Mouse (Mus musculus) kidney, embryonic 15.5 days (tissue): ENCODE results near the gene Nrp2. TPM values are rescaled to one million over a fixed set of nuclear protein-coding genes. Genes with fewer than 3 reads are reported as not detected.

Experiments
- ATAC-seq: fragments of 200-750 bp; cut with Nextera tagmentation; replicated peaks from 2 replicates; pipeline ENCODE4 v1.8.0; 2017; ENCODE audit warnings: moderate TSS enrichment; ENCODE audit not compliant: low FRiP score
- H3K27ac ChIP-seq: fragments of 300-500 bp; sonication (generic); 2 replicates; pipeline ENCODE4 v1.5.1; 2015; ENCODE audit warnings: mild to moderate bottlenecking, inconsistent platforms
- H3K27me3 ChIP-seq: fragments of 300-500 bp; sonication (generic); 2 replicates; pipeline ENCODE4 v1.6.1; 2015; ENCODE audit warnings: inconsistent platforms
- H3K36me3 ChIP-seq: fragments of 300-500 bp; sonication (generic); 2 replicates; pipeline ENCODE4 v1.6.1; 2015; ENCODE audit warnings: inconsistent platforms
- H3K4me1 ChIP-seq: fragments of 300-500 bp; sonication (generic); 2 replicates; pipeline ENCODE4 v1.6.1; 2015; ENCODE audit warnings: inconsistent platforms
- H3K4me2 ChIP-seq: fragments of 300-500 bp; sonication (generic); 2 replicates; pipeline ENCODE4 v1.6.1; 2015; ENCODE audit warnings: moderate library complexity, mild to moderate bottlenecking, inconsistent platforms
- H3K4me3 ChIP-seq: fragments of 300-500 bp; sonication (generic); replicated peaks from 2 replicates; pipeline ENCODE4 v1.5.1; 2015; ENCODE audit warnings: mild to moderate bottlenecking, inconsistent platforms
- H3K9ac ChIP-seq: fragments of 300-500 bp; sonication (generic); 2 replicates; pipeline ENCODE4 v1.6.1; 2015; ENCODE audit warnings: mild to moderate bottlenecking, inconsistent platforms
- H3K9me3 ChIP-seq: fragments of 300-500 bp; sonication (generic); replicated peaks from 2 replicates; pipeline ENCODE4 v1.6.1; 2016; ENCODE audit warnings: inconsistent platforms
- WGBS: fragments of 180-500 bp; shearing (Covaris S2); methylation state at CpG from one replicate; pipeline ENCODE4 v1.1.7; 2015; ENCODE audit warnings: mixed read lengths; 5-methylcytosine and 5-hydroxymethylcytosine counted together
- polyA plus RNA-seq: library from polyadenylated mRNA; unstranded; fragments of >200 nt; fragmentation: Nextera tagmentation; extraction: Ambion mirVana; gene quantifications from 2 replicates; pipeline ENCODE4 v1.2.1, GENCODE M21; 2015

Gene Nrp2
- polyA plus RNA-seq, 1 experiment from 2014 or later: 11.7 TPM

DNA sequence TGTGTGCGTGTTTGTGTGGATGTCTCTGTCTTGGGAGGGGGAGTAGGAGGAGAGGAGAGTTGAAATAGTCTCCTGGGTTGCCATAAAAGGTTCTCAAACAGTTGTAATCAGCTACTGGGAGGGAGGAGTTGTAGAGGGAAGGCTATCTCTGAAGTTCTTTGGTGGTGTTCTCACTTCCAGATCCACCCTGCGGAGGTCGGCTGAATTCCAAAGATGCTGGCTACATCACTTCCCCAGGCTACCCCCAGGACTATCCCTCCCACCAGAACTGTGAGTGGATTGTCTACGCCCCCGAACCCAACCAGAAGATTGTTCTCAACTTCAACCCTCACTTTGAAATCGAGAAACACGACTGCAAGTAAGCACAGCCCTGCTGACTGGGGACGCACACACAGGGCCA lies 15.7 kb downstream of the Nrp2 start:
- Histone ChIP-seq H3K36me3 (peaks cover 5% of the 10 kb centered on the region; the same call in 1 of the 2 replicates), H3K4me1 (peaks cover 38% of the 10 kb centered on the region), H3K9me3 (no peaks in the 10 kb centered on the region), H3K27ac (no peak overlapping the region), H3K9ac (no peak overlapping the region), H3K27me3 (peaks cover 36% of the 10 kb centered on the region), H3K4me3 (no peak overlapping the region), H3K4me2 (no peak overlapping the region)
- 67% methylated on average over 8 of the region's 8 CpGs for WGBS
- no peak for ATAC-seq

DNA sequence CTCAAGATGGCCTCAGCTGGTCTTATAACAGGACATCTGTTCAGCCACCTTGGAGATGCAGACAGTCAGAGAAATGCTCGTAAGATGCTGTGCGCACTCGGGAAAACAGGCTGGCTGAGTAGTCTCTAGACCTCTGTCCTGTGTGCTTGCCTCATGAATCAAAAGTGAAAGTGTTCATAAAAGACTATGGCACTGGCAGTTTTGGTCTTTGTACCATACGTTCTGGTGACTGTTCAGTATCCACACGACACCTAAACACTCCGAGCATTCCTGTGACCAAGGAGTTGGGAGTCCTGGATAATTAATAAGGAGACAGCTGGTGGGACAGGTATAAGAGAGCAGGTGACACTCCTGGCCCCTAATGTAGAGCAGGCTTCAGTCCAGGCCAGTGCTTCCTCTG lies 16.7 kb downstream of the Nrp2 start:
- 86% methylated on average over 6 of the region's 6 CpGs for WGBS
- Histone ChIP-seq H3K27ac (no peak overlapping the region), H3K4me1 (peaks cover 46% of the 10 kb centered on the region), H3K4me3 (no peak overlapping the region), H3K36me3 (peaks cover 5% of the 10 kb centered on the region; the same call in 1 of the 2 replicates), H3K9me3 (no peaks in the 10 kb centered on the region), H3K9ac (no peak overlapping the region), H3K4me2 (no peak overlapping the region), H3K27me3 (peaks cover 35% of the 10 kb centered on the region)
- ATAC-seq: no peak

DNA sequence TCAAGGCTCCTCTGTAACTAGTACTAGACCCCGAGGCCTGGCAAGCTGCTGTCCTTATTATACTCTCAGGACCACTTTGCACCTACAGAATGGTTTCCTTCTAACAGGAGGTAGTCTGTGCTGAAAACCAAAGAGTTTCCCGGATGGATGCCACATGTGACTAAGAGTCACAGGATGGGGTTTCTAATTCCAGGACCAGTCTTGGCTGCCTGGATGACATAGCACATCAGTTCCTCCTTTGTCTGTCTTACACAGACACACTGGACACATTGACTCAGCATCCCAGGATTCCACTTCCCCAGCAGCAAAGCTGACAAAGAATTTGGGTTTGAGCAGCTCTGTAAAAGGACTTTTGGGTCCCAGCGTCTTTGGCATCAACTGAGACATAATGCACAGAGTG lies 17.1 kb downstream of the Nrp2 start:
- H3K27ac ChIP-seq: peak overlapping the region; percentile 41
- H3K9me3 ChIP-seq: no peaks in the 10 kb centered on the region
- no peak overlapping the region for H3K4me2 ChIP-seq
- peaks cover 5% of the 10 kb centered on the region; the same call in 1 of the 2 replicates for H3K36me3 ChIP-seq
- no peak overlapping the region for H3K4me3 ChIP-seq
- H3K27me3 ChIP-seq: peaks cover 35% of the 10 kb centered on the region
- whole genome bisulfite sequencing: 81% methylated on average over 3 of the region's 3 CpGs
- ATAC-seq: no peak
- no peak overlapping the region for H3K9ac ChIP-seq
- H3K4me1 ChIP-seq: peaks cover 50% of the 10 kb centered on the region

DNA sequence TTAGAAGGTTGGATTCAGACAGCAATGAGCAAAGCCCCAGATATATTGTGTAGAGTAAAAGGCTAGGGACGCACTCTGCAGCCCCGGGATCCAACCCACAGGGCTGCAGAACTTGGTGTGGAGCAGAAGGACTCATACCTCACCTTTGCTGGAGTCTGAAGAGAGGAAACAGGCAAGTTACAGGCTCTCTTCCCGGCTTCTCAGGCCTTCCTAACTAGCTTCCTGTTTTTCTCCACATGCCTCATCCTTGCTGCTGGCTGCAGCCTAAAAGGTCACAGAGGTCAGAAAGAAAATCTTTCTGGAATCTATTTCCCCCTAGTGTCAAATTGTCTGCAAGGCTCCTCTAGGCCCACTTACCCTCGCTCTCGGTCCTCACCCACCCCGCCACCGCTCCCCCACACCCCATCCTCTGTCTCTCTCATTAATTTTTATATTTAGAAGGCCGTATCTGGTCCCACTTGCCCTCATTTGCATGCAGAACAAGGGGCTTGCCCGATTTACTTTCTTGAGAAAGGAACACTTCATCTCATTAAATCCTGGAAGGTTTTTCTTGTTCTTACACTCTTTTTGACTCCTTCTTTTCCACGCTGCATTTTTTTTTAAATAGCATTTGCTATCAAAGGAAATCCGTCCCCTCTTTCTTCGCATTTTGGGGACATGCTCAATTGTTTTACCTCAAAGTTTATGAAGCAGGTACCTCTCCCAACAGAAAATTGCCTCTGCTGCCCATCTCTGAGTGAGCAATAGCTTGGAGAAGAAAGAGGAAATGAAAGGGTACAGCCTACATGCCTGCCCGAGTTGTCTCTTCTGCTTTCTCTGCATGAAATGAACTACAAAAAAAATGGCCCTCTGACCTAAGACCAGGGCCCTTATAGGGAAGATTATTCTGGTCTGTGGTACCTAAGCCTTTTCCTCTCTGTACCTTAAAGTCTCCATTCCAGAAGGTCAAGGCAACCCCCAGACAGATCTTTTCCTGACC lies 17.9 kb downstream of the Nrp2 start:
- Histone ChIP-seq H3K9me3 (no peaks in the 10 kb centered on the region), H3K27me3 (peaks cover 35% of the 10 kb centered on the region), H3K4me3 (no peak overlapping the region), H3K9ac (no peak overlapping the region), H3K4me2 (no peak overlapping the region), H3K4me1 (peaks cover 49% of the 10 kb centered on the region), H3K27ac (peak overlapping the region; percentile 41), H3K36me3 (peaks cover 5% of the 10 kb centered on the region; the same call in 1 of the 2 replicates)
- no peak for ATAC-seq
- 64% methylated on average over 13 of the region's 13 CpGs for WGBS

DNA sequence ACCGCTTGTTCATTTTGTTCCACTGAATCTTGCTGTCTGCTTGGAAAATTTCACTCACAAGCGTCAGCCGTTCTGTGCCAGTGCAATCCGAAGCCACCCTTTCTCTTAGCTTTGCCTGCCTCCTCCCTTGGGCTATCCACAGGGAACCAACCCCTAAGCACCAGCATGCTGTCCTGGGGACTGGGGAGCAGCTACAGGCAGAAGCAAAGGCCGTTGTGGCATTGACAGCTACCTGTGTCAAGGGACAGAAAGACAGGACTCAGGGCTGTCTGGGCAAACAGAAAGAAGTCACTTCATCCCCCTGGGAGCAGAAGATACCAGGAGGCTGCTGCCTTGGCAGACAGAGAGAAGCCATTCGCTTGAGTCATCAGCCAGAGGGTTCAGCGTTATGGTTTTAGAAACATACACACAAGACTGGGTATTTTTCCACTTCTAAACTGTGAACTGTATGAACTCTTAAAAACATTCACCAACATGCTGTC lies 18.7 kb downstream of the Nrp2 start:
- Histone ChIP-seq H3K36me3 (peaks cover 5% of the 10 kb centered on the region; the same call in 1 of the 2 replicates), H3K27me3 (peaks cover 35% of the 10 kb centered on the region), H3K27ac (no peak overlapping the region), H3K4me1 (peaks cover 50% of the 10 kb centered on the region), H3K4me2 (no peak overlapping the region), H3K9me3 (no peaks in the 10 kb centered on the region), H3K9ac (no peak overlapping the region), H3K4me3 (no peak overlapping the region)
- ATAC-seq: no peak
- WGBS: 73% methylated on average over 7 of the region's 7 CpGs

DNA sequence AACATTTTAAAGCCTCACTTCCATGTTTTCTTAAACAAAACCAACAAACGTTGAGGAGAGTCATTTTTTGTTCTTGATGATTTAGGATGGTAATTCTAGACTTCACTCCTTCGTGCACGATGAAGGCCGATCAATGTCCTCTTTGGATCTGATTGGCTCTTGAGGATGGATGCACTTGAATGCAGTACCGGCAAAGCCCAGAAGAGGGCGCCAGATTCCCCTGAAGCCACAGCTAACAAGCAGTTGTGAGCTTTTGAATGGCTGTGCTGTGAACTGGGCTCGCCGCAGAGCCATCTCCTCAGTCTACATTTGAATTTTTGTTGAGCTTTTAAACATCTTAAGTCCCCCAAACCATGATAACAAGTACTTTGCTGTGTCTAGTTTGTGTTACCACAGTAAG lies 19.4 kb downstream of the Nrp2 start:
- no peak overlapping the region for H3K9ac ChIP-seq
- H3K4me3 ChIP-seq: no peak overlapping the region
- H3K36me3 ChIP-seq: peaks cover 5% of the 10 kb centered on the region; the same call in 1 of the 2 replicates
- 71% methylated on average over 8 of the region's 8 CpGs for WGBS
- peaks cover 33% of the 10 kb centered on the region for H3K27me3 ChIP-seq
- peaks cover 49% of the 10 kb centered on the region for H3K4me1 ChIP-seq
- H3K4me2 ChIP-seq: no peak overlapping the region
- no peak for ATAC-seq
- no peak overlapping the region for H3K27ac ChIP-seq
- no peaks in the 10 kb centered on the region for H3K9me3 ChIP-seq

DNA sequence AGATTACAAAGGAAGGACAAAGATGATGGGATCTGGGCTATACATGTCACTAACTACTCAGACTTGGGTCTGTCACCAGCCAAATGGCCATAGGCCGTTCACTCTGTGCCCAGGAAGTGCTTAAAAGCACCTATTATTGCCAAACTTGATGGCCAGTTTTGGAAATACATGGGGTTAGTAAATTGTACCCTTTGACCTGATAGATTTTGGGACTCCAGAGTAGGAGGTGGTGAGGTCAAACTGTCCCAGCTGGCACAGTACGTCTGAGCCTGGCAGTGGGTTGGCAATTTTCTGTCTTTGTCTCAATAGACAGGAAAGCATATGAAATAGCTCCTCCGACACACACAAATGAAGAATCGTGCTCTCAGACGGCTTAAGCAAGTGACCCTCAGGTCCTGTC lies 20.8 kb downstream of the Nrp2 start:
- H3K36me3 ChIP-seq: peaks cover 5% of the 10 kb centered on the region; the same call in 1 of the 2 replicates
- peaks cover 57% of the 10 kb centered on the region for H3K4me1 ChIP-seq
- no peaks in the 10 kb centered on the region for H3K9me3 ChIP-seq
- H3K27me3 ChIP-seq: peaks cover 19% of the 10 kb centered on the region
- H3K9ac ChIP-seq: no peak overlapping the region
- peak overlapping the region; percentile 76 for H3K27ac ChIP-seq
- H3K4me2 ChIP-seq: no peak overlapping the region
- no peak for ATAC-seq
- WGBS: 63% methylated on average over 5 of the region's 5 CpGs
- no peak overlapping the region for H3K4me3 ChIP-seq

DNA sequence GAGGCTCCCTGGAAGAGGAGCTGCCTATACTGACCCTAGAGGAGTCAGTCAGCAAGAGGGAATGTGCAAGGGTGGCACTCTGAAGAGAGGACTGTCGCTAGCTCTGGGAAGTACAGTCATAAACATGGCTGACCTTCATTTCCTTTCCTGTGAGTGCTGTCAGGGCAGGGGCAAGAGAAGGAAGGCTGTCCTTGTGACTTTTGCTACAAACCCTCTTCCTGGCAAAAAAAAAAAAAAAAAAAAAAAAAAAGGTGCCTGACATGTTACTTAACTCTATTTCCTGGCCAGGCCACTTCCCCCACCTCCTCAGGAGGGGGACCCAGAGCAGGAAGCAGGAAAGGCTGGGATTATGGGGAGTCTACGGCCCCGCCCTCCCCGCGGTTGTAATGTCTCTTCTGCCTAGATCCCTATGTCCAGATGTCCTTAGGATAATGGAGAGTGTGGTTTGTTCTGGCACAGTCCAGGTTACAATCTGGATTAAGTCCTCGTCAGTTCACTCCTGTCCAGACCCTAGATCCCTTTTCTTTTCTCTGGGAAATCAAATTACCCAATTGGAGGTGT lies 21.5 kb downstream of the Nrp2 start:
- H3K9me3 ChIP-seq: no peaks in the 10 kb centered on the region
- H3K4me2 ChIP-seq: no peak overlapping the region
- WGBS: 55% methylated on average over 6 of the region's 6 CpGs
- H3K4me1 ChIP-seq: peaks cover 64% of the 10 kb centered on the region
- H3K4me3 ChIP-seq: no peak overlapping the region
- ATAC-seq: no peak
- H3K27me3 ChIP-seq: peaks cover 13% of the 10 kb centered on the region; the same call in 1 of the 2 replicates
- peaks cover 5% of the 10 kb centered on the region; the same call in 1 of the 2 replicates for H3K36me3 ChIP-seq
- no peak overlapping the region for H3K9ac ChIP-seq
- peak overlapping the region; percentile 76 for H3K27ac ChIP-seq

DNA sequence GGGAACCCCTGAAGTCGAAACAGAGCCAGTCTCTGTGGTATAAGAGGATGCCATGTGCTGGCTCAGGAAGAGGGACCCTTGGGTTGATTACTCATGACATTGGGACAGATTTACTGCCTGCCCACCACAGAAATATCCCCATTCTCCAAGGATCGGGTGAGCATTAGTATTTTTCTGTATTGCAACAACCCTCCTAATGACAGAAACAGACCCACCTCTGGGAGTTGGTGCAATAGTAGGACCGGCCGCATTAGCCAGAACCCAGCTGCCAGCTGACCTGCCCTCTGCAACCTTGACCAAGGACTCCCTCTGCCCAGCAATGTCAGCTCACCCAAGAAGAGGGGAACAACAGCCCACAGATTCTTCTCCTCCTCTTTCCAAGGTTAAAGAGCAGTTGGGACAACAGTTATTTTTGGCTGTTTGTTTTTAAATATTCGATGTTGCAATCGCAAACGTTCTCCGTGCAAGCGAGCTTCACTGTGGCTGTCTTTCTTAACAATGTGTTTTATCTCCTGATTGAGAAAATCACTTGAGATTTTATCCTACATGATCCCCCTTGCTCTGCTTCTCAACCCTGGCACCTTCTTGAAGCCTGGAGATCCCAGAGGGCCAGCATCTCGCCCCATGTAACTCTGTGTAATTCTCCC lies 22.1 kb downstream of the Nrp2 start:
- Histone ChIP-seq H3K4me1 (peaks cover 70% of the 10 kb centered on the region), H3K9ac (no peak overlapping the region), H3K9me3 (no peaks in the 10 kb centered on the region), H3K27ac (peak overlapping the region; percentile 49), H3K36me3 (peaks cover 5% of the 10 kb centered on the region; the same call in 1 of the 2 replicates), H3K4me2 (no peak overlapping the region), H3K27me3 (0 out of 2 replicates have a peak, but pooled peaks cover 7% of the 10 kb centered on the region), H3K4me3 (no peak overlapping the region)
- 54% methylated on average over 10 of the region's 10 CpGs for WGBS
- 0 out of 2 replicates have a peak, but pooled peaks have one; percentile 23 for ATAC-seq

DNA sequence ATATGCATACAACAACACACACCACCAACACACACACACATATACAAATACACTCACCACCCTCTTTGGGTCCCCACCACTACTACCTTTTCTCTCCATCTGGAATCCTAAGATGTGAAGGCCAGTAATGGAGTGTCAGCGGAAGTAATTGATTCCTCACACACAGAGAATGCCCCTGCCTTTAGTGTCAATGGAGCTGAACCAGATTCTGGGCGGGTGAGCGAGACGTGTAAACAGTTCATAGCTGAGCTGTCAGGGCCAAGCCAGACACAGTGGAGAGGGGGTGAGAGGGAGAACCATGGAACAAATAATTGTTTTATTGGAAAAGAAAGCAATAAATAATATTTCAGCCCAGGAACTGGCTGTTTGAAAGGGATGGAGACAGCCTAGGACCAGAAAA lies 24.1 kb downstream of the Nrp2 start:
- 41% methylated on average over 4 of the region's 4 CpGs for WGBS
- H3K27ac ChIP-seq: no peak overlapping the region
- ATAC-seq: peak; percentile 40; the same call in 1 of the 2 replicates

DNA sequence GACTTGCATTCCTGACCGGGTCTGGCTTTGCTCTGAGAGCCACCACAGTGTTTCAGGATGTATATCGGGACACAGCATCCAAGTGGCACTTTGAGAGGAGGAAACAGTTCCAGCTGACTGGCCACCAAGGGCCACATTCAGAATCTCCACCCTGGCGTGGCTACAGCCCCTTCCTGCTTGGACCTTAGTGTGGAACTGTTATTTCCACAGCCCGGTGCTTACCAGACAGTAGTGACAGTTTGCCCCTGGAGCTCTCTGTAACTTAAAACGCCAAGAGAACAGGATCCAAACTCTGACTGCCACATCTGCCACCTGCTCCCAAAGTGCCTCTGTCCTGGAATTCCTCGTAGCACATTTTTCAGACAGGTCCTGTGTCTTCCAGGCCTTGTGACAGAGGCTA lies 25.3 kb downstream of the Nrp2 start:
- no peaks in the 10 kb centered on the region for H3K36me3 ChIP-seq
- 0 out of 2 replicates have a peak, but pooled peaks cover 5% of the 10 kb centered on the region for H3K27me3 ChIP-seq
- H3K4me1 ChIP-seq: peaks cover 63% of the 10 kb centered on the region
- no peak overlapping the region for H3K9ac ChIP-seq
- WGBS: 27% methylated on average over 6 of the region's 6 CpGs
- peak; percentile 30; the same call in 1 of the 2 replicates for ATAC-seq
- no peaks in the 10 kb centered on the region for H3K9me3 ChIP-seq
- H3K27ac ChIP-seq: peak overlapping the region; percentile 69
- H3K4me2 ChIP-seq: no peak overlapping the region
- H3K4me3 ChIP-seq: no peak overlapping the region

More for the DNA sequence above, 24.1 kb downstream of the Nrp2 start:
- Histone ChIP-seq H3K9ac (no peak overlapping the region), H3K4me2 (no peak overlapping the region), H3K36me3 (peaks cover 5% of the 10 kb centered on the region; the same call in 1 of the 2 replicates), H3K9me3 (no peaks in the 10 kb centered on the region), H3K4me1 (peaks cover 62% of the 10 kb centered on the region), H3K4me3 (no peak overlapping the region), H3K27me3 (0 out of 2 replicates have a peak, but pooled peaks cover 5% of the 10 kb centered on the region)
